Mouse (Mus musculus): ENCODE results near the gene Pgs1.

Gene Pgs1

GRCm38 (mm10) chr11:118050174-118050573 lies 64.1 kb downstream of the Pgs1 start:
- DNase-seq (ENCODE audit: low spot score) = no peak

GRCm38 (mm10) chr11:118058367-118058766 lies 72.3 kb downstream of the Pgs1 start:
- DNase-seq (ENCODE audit: low spot score) = no peak

GRCm38 (mm10) chr11:118058872-118059271 lies 72.8 kb downstream of the Pgs1 start:
- no peak for DNase-seq (ENCODE audit: low spot score)

- no peak for DNase-seq (ENCODE audit: low spot score)
These were observed 73.9 kb downstream of the Pgs1 start for GRCm38 (mm10) chr11:118060038-118060437.

- DNase-seq (ENCODE audit: low spot score) = no peak
These were observed 81.5 kb downstream of the Pgs1 start for GRCm38 (mm10) chr11:118067588-118067987.

- DNase-seq (ENCODE audit: low spot score) = no peak
These were observed 82.8 kb downstream of the Pgs1 start for GRCm38 (mm10) chr11:118068812-118069332.

- no peak for DNase-seq (ENCODE audit: low spot score)
These were observed 85.3 kb downstream of the Pgs1 start for GRCm38 (mm10) chr11:118071227-118071912.
